Mouse (Mus musculus) hindbrain, postnatal 0 days (tissue): ENCODE data around the gene Tfap2a. TPM values are rescaled to one million over a fixed set of nuclear protein-coding genes. Genes with fewer than 3 reads are reported as not detected.
A peak's percentile ranks its signal among the peaks of the same experiment; 100 is the strongest.

Source experiments
- ATAC-seq: fragments of 200-750 bp; cut with Nextera tagmentation; 2 replicates; pipeline ENCODE4 v1.8.0; 2017; ENCODE audit warnings: mild to moderate bottlenecking, moderate TSS enrichment, moderate library complexity
- DNase-seq: peaks from one replicate; pipeline ENCODE4 v3.0.0-alpha.2; 2015; ENCODE audit warnings: low spot score
- H3K27ac ChIP-seq: fragments of 300-500 bp; sonication (generic); 2 replicates; pipeline ENCODE4 v1.5.1; 2014; ENCODE audit warnings: mild to moderate bottlenecking
- H3K27me3 ChIP-seq: fragments of 300-500 bp; sonication (generic); 2 replicates; pipeline ENCODE4 v1.6.1; 2014; ENCODE audit warnings: low read length, mixed read lengths; ENCODE audit not compliant: insufficient read depth
- H3K36me3 ChIP-seq: fragments of 300-500 bp; sonication (generic); 2 replicates; pipeline ENCODE4 v1.6.1; 2014; ENCODE audit warnings: low read length, mixed read lengths; ENCODE audit not compliant: insufficient read depth
- H3K4me1 ChIP-seq: fragments of 300-500 bp; sonication (generic); 2 replicates; pipeline ENCODE4 v1.6.1; 2014; ENCODE audit warnings: antibody characterized with exemption, low read length, mixed read lengths; ENCODE audit not compliant: insufficient read depth
- H3K4me2 ChIP-seq: fragments of 300-500 bp; sonication (generic); 2 replicates; pipeline ENCODE4 v1.6.1; 2014; ENCODE audit warnings: low read depth, mild to moderate bottlenecking, low read length, moderate library complexity, mixed read lengths
- H3K4me3 ChIP-seq: fragments of 300-500 bp; sonication (generic); 2 replicates; pipeline ENCODE4 v1.5.1; 2014; ENCODE audit warnings: low read length
- H3K9ac ChIP-seq: fragments of 300-500 bp; sonication (generic); replicated peaks from 2 replicates; pipeline ENCODE4 v1.6.1; 2014; ENCODE audit warnings: mild to moderate bottlenecking, low read length, moderate library complexity, mixed read lengths
- H3K9me3 ChIP-seq: fragments of 300-500 bp; sonication (generic); 2 replicates; pipeline ENCODE4 v1.6.1; 2016; ENCODE audit warnings: low read length, mixed read lengths
- CTCF ChIP-seq: IDR thresholded peaks from 2 replicates; pipeline ENCODE4 v1.5.1; 2016; ENCODE audit warnings: antibody characterized with exemption, control low read depth, low read depth
- WGBS: fragments of 180-500 bp; shearing (Covaris S2); extraction: QIAGEN DNeasy Blood & Tissue Kit; methylation state at CpG from one replicate; pipeline ENCODE4 v1.1.7; 2014; 5-methylcytosine and 5-hydroxymethylcytosine counted together
- polyA plus RNA-seq: library from polyadenylated mRNA; unstranded; fragments of >200 nt; fragmentation: Nextera tagmentation; extraction: Ambion mirVana; gene quantifications from 2 replicates; pipeline ENCODE4 v1.2.1, GENCODE M21; 2015
- total RNA-seq: library from RNA; depleted of rRNA; stranded (reverse); fragments of >200 nt; gene quantifications from 2 replicates; pipeline ENCODE4 v1.2.3, GENCODE M21; 2014; rRNA removed

The Tfap2a gene
- total RNA-seq (2.1 and 4.7 TPM in 2 replicates), polyA plus RNA-seq (6.9 and 7.2 TPM in 2 replicates)

GRCm38 (mm10) chr13:40738196-40738880, at the start of gene Tfap2a:
TSS of gene Tfap2a (minus strand) at chr13:40738376.
- WGBS: under 1% methylated on average over 29 of the region's 30 CpGs
- ATAC-seq: no peak
- Histone ChIP-seq H3K27me3 (peaks cover 87% of the 10 kb centered on the region), H3K36me3 (no peaks in the 10 kb centered on the region), H3K9me3 (no peaks in the 10 kb centered on the region), H3K4me2 (peak within 1 kb of the TSS; percentile 39), H3K4me1 (no peaks in the 10 kb centered on the region), H3K9ac (no peak within 1 kb of the TSS), H3K27ac (no peak within 1 kb of the TSS), H3K4me3 (peak within 1 kb of the TSS; percentile 20)
- no peak for TF ChIP-seq CTCF
- no peak for DNase-seq

- no peak overlapping the region for H3K4me2 ChIP-seq
- H3K9ac ChIP-seq: no peak overlapping the region
- no peaks in the 10 kb centered on the region; the same call in 1 of the 2 replicates for H3K9me3 ChIP-seq
- DNase-seq: peak; percentile 71
- 0 out of 2 replicates have a peak, but pooled peaks have one; percentile 43 for ATAC-seq
- whole genome bisulfite sequencing: 57% methylated on average over 8 of the region's 8 CpGs
- peak; percentile 71 for TF ChIP-seq CTCF
- H3K27me3 ChIP-seq: no peaks in the 10 kb centered on the region
- H3K27ac ChIP-seq: no peak overlapping the region
- no peaks in the 10 kb centered on the region for H3K36me3 ChIP-seq
- no peaks in the 10 kb centered on the region for H3K4me1 ChIP-seq
- H3K4me3 ChIP-seq: no peak overlapping the region
Measured at GRCm38 (mm10) chr13:40784202-40784771, 46.1 kb upstream of the Tfap2a start.

GRCm38 (mm10) chr13:40757995-40758394, 19.8 kb upstream of the Tfap2a start:
- H3K4me2 ChIP-seq: no peak overlapping the region
- H3K27ac ChIP-seq: no peak overlapping the region
- TF ChIP-seq CTCF: peak; percentile 63
- H3K4me1 ChIP-seq: no peaks in the 10 kb centered on the region
- no peaks in the 10 kb centered on the region for H3K9me3 ChIP-seq
- H3K4me3 ChIP-seq: no peak overlapping the region
- no peaks in the 10 kb centered on the region for H3K36me3 ChIP-seq
- H3K27me3 ChIP-seq: no peaks in the 10 kb centered on the region
- DNase-seq (peak; percentile 75), ATAC-seq (no peak)
- no peak overlapping the region for H3K9ac ChIP-seq

- no peak overlapping the region for H3K4me3 ChIP-seq
- 73% methylated on average over 7 of the region's 7 CpGs for WGBS
- no peak overlapping the region for H3K27ac ChIP-seq
- H3K27me3 ChIP-seq: no peaks in the 10 kb centered on the region
- no peaks in the 10 kb centered on the region for H3K9me3 ChIP-seq
- no peak overlapping the region for H3K9ac ChIP-seq
- TF ChIP-seq CTCF: no peak
- no peaks in the 10 kb centered on the region for H3K4me1 ChIP-seq
- no peak for DNase-seq
- no peak for ATAC-seq
- no peaks in the 10 kb centered on the region for H3K36me3 ChIP-seq
- H3K4me2 ChIP-seq: no peak overlapping the region
Measured at GRCm38 (mm10) chr13:40756356-40756755, 18.2 kb upstream of the Tfap2a start.

- DNase-seq: no peak
- ATAC-seq: no peak
- Histone ChIP-seq H3K27me3 (peaks cover 6% of the 10 kb centered on the region; the same call in 1 of the 2 replicates), H3K9ac (no peak overlapping the region), H3K36me3 (no peaks in the 10 kb centered on the region), H3K4me2 (no peak overlapping the region), H3K27ac (no peak overlapping the region), H3K4me3 (no peak overlapping the region), H3K4me1 (no peaks in the 10 kb centered on the region), H3K9me3 (no peaks in the 10 kb centered on the region)
- TF ChIP-seq CTCF: no peak
- 96% methylated on average over 10 of the region's 10 CpGs for WGBS
Measured at GRCm38 (mm10) chr13:40754091-40754490, 15.9 kb upstream of the Tfap2a start.

GRCm38 (mm10) chr13:40751889-40752288, 13.7 kb upstream of the Tfap2a start:
- H3K4me3 ChIP-seq: no peak overlapping the region
- no peak overlapping the region for H3K27ac ChIP-seq
- no peak for DNase-seq
- no peak overlapping the region for H3K9ac ChIP-seq
- no peak for TF ChIP-seq CTCF
- H3K36me3 ChIP-seq: no peaks in the 10 kb centered on the region
- WGBS: 84% methylated on average over 10 of the region's 10 CpGs
- ATAC-seq: no peak
- peaks cover 6% of the 10 kb centered on the region; the same call in 1 of the 2 replicates for H3K27me3 ChIP-seq
- H3K4me1 ChIP-seq: no peaks in the 10 kb centered on the region
- no peaks in the 10 kb centered on the region for H3K9me3 ChIP-seq
- no peak overlapping the region for H3K4me2 ChIP-seq

GRCm38 (mm10) chr13:40749603-40749905, 11.4 kb upstream of the Tfap2a start:
- no peak for TF ChIP-seq CTCF
- peak overlapping the region; percentile 41 for H3K4me2 ChIP-seq
- 55% methylated on average over 9 of the region's 9 CpGs for WGBS
- ATAC-seq (no peak), DNase-seq (no peak)
- peaks cover 22% of the 10 kb centered on the region; the same call in 1 of the 2 replicates for H3K27me3 ChIP-seq
- H3K9ac ChIP-seq: no peak overlapping the region
- H3K4me3 ChIP-seq: no peak overlapping the region
- no peak overlapping the region for H3K27ac ChIP-seq
- no peaks in the 10 kb centered on the region for H3K36me3 ChIP-seq
- H3K4me1 ChIP-seq: no peaks in the 10 kb centered on the region
- H3K9me3 ChIP-seq: no peaks in the 10 kb centered on the region
